Mouse (Mus musculus) limb, embryonic 12.5 days (tissue): Measurements from ENCODE around the gene Tns1. TPM values are rescaled to one million over a fixed set of nuclear protein-coding genes. Genes with fewer than 3 reads are reported as not detected.
A peak's percentile ranks its signal among the peaks of the same experiment; 100 is the strongest.

Source experiments
- ATAC-seq: fragments of 200-750 bp; cut with Nextera tagmentation; 2 replicates; pipeline ENCODE4 v1.8.0; 2017; ENCODE audit warnings: low read depth, moderate TSS enrichment; ENCODE audit not compliant: insufficient number of reproducible peaks, insufficient read depth, low FRiP score, low TSS enrichment
- H3K27ac ChIP-seq: fragments of 300-500 bp; sonication (generic); 2 replicates; pipeline ENCODE4 v1.5.1; 2016; ENCODE audit warnings: mild to moderate bottlenecking, moderate library complexity
- H3K27me3 ChIP-seq: fragments of 300-500 bp; sonication (generic); 2 replicates; pipeline ENCODE4 v1.6.1; 2016; ENCODE audit warnings: mild to moderate bottlenecking, moderate library complexity
- H3K36me3 ChIP-seq: fragments of 300-500 bp; sonication (generic); 2 replicates; pipeline ENCODE4 v1.6.1; 2016; ENCODE audit warnings: mild to moderate bottlenecking, moderate library complexity
- H3K4me1 ChIP-seq: fragments of 300-500 bp; sonication (generic); replicated peaks from 2 replicates; pipeline ENCODE4 v1.6.1; 2016
- H3K4me2 ChIP-seq: fragments of 300-500 bp; sonication (generic); 2 replicates; pipeline ENCODE4 v1.6.1; 2016; ENCODE audit warnings: mild to moderate bottlenecking, moderate library complexity
- H3K4me3 ChIP-seq: fragments of 300-500 bp; sonication (generic); replicated peaks from 2 replicates; pipeline ENCODE4 v1.5.1; 2016; ENCODE audit warnings: mild to moderate bottlenecking
- H3K9ac ChIP-seq: fragments of 300-500 bp; sonication (generic); replicated peaks from 2 replicates; pipeline ENCODE4 v1.6.1; 2016; ENCODE audit warnings: mild to moderate bottlenecking, moderate library complexity
- H3K9me3 ChIP-seq: fragments of 300-500 bp; sonication (generic); 2 replicates; pipeline ENCODE4 v1.6.1; 2016; ENCODE audit warnings: mild to moderate bottlenecking, moderate library complexity
- whole genome bisulfite sequencing: fragments of 180-500 bp; shearing (Covaris S2); methylation state at CpG from one replicate; pipeline ENCODE4 v1.1.7; 2016; 5-methylcytosine and 5-hydroxymethylcytosine counted together
- polyA plus RNA-seq: library from polyadenylated mRNA; unstranded; fragments of >200 nt; fragmentation: Nextera tagmentation; extraction: Ambion mirVana; gene quantifications from 2 replicates; pipeline ENCODE4 v1.2.1, GENCODE M21; 2016

Tns1 gene
- polyA plus RNA-seq, 1 experiment from 2014 or later, result 36.7 TPM

DNA sequence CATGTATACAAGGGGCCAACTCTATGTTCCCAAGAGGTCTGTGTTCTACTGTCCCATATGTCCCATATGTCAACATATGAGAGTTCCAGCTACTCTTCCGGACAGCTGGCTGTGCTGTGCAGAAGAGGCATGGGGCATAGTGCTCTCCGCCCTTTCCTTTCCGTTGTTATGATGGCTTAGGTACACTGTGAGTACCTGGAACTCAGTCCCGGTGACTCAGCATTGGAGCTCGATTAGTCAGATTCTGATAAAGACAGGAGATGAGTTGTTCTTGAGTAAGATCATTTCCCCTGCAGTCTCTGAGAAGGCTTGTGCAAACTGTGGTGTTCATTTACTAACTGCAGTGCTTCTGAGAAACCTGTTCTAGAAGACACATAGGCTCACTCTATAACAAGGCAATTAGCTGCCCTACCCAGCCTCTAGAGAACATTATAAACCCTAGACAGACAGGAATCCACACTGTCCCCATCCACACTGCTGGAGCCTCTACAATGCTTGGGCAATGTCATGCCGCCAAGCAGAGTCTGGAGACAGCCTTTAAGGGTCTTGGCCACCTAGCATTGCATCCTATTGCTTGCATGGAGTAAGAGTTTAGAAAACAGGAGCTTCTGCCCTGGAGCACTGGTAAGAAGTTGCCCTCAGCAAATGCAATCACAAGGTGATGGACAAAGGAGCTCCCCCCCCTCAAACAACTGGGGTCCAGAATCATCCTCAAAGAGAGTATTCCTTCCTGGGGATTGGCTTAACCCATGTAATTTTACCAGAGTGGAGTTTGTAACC lies 25.0 kb upstream of the Tns1 start:
- no peak for ATAC-seq
- WGBS, result 89% methylated on average over 6 of the region's 6 CpGs
- no peak overlapping the region for H3K27ac ChIP-seq
- no peaks in the 10 kb centered on the region for H3K4me1 ChIP-seq
- H3K27me3 ChIP-seq, result no peaks in the 10 kb centered on the region
- H3K36me3 ChIP-seq, result no peaks in the 10 kb centered on the region
- no peak overlapping the region for H3K4me2 ChIP-seq
- H3K4me3 ChIP-seq, result no peak overlapping the region
- H3K9me3 ChIP-seq, result no peaks in the 10 kb centered on the region
- no peak overlapping the region for H3K9ac ChIP-seq

DNA sequence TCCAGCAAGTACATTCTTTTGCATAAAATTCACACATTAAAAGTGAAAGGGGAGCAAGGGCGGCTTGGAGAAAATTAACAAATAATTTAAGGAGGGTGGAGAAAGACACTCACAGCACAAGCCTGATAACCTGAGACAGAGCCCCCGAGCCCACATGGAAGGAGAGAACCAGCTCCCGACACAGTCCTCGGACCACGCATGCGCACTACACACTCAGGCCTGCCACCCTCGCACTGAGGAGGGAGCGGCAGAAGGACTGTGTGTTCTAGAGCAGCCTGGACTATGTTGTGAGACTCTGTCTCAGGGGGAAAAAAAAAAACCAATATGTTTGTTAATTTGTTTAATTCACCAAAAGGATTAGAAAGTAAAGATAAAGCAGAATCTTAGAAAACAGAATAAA lies 17.5 kb upstream of the Tns1 start:
- ATAC-seq, result no peak
- 67% methylated on average over 8 of the region's 8 CpGs for WGBS
- H3K9me3 ChIP-seq, result no peaks in the 10 kb centered on the region
- H3K36me3 ChIP-seq, result no peaks in the 10 kb centered on the region
- H3K9ac ChIP-seq, result no peak overlapping the region
- H3K4me3 ChIP-seq, result no peak overlapping the region
- H3K27ac ChIP-seq, result no peak overlapping the region
- H3K4me1 ChIP-seq, result no peaks in the 10 kb centered on the region
- H3K27me3 ChIP-seq, result no peaks in the 10 kb centered on the region
- no peak overlapping the region for H3K4me2 ChIP-seq

DNA sequence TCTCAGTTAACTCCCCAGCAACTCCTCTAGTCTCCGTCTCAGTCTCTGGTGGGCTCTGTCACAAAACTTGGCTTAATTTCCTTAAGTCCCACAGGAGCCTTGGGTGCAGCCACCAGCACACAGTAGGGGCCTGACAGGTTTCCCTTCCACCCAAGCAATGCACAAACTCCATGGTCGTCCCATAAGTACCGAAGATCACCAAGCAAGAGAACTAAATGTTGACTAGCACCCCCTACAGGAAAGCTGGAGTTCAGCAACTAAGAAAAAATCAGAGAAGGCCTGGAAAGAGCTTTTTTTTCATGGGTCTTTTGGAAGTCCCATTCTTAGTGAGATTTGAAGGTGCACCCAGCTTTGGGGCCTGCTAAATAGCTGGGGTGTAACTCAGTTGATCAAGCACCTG lies 15.2 kb upstream of the Tns1 start:
- H3K27me3 ChIP-seq, result no peaks in the 10 kb centered on the region
- H3K36me3 ChIP-seq, result no peaks in the 10 kb centered on the region
- H3K4me2 ChIP-seq, result no peak overlapping the region
- no peak overlapping the region for H3K4me3 ChIP-seq
- H3K4me1 ChIP-seq, result no peaks in the 10 kb centered on the region
- H3K9me3 ChIP-seq, result no peaks in the 10 kb centered on the region
- 64% methylated on average over 3 of the region's 3 CpGs for WGBS
- no peak overlapping the region for H3K27ac ChIP-seq
- H3K9ac ChIP-seq, result no peak overlapping the region
- ATAC-seq, result no peak

DNA sequence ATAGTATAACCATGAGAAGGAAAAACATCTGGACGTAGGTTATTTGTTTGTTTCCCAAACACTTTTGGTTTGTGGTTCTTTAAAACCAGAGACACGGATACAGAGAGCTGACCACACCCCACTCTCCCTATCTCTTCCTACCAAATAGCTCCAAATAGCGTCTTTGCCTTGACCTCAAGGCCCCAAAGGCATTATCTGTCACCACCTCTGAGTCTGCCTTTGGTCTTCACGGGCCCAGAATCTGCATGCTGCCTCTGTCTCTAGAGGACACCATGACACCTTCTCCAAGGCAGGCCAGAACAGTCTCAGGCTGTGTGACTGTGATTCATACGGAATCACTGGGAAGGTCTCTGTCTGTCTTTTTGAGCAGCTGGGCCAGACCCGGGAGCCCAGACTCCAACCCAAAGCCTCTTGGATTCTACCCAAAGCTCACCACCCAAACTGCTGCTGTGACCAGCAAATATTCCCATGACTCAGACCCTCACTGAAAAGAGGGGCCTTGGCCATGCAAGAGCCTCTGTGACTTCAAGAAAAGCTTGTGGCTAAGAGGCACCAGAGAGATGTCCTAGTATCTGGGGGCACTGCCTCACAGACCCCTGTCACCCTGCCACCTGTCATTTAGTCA lies 11.2 kb upstream of the Tns1 start:
- no peaks in the 10 kb centered on the region for H3K4me1 ChIP-seq
- ATAC-seq, result no peak
- no peaks in the 10 kb centered on the region for H3K9me3 ChIP-seq
- no peaks in the 10 kb centered on the region for H3K27me3 ChIP-seq
- no peaks in the 10 kb centered on the region for H3K36me3 ChIP-seq
- WGBS, result 80% methylated on average over 6 of the region's 6 CpGs
- H3K4me3 ChIP-seq, result no peak overlapping the region
- no peak overlapping the region for H3K4me2 ChIP-seq
- H3K9ac ChIP-seq, result no peak overlapping the region
- H3K27ac ChIP-seq, result no peak overlapping the region

DNA sequence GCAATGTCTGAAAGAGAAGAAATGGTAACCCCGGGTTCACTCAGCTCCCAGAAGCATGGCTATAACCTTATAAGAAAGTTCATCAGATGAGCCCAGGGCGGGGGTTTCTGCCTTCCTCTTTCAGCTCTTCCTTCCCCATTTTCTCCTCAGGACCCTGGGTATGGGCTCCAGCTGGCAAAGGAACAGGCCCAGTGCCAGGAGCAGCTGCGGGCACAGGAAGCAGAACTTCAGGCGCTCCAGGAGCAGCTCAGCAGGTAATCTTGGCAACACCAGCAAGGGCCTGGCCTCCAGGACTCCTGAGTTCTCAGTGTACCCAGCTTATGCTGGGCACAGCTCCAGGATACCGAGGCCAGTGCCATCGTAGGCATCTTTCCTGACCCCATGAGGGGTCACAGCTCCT lies 9.7 kb upstream of the Tns1 start:
- Histone ChIP-seq H3K27me3 (0 out of 2 replicates have a peak, but pooled peaks cover 5% of the 10 kb centered on the region), H3K9ac (no peak overlapping the region), H3K27ac (no peak overlapping the region), H3K9me3 (no peaks in the 10 kb centered on the region), H3K36me3 (no peaks in the 10 kb centered on the region), H3K4me2 (no peak overlapping the region), H3K4me3 (no peak overlapping the region), H3K4me1 (no peaks in the 10 kb centered on the region)
- no peak for ATAC-seq
- WGBS, result 79% methylated on average over 6 of the region's 6 CpGs

DNA sequence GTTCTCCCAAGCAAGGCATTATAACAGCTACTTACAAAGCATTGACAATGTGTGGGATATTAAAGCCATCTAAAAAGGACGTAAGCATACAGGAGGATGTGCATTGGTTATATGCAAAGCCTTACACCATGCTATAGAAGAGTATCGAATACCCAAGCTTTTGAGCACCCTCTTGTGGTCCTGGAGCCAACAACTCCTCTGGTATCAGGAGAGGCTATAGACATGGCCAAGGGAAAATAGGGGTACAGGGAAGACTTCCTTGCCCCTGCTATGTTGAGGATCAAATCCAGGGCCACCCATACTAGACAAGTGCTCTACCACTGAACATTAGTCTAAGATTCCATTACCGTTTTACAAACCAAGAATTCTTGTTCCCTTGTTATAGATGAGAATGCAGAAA lies 7.8 kb upstream of the Tns1 start:
- Histone ChIP-seq H3K4me3 (no peak overlapping the region), H3K27me3 (peaks cover 8% of the 10 kb centered on the region), H3K9ac (no peak overlapping the region), H3K4me1 (no peaks in the 10 kb centered on the region), H3K36me3 (no peaks in the 10 kb centered on the region), H3K27ac (no peak overlapping the region), H3K4me2 (no peak overlapping the region), H3K9me3 (no peaks in the 10 kb centered on the region)
- ATAC-seq, result no peak
- WGBS, result 68% methylated on average over 3 of the region's 3 CpGs

DNA sequence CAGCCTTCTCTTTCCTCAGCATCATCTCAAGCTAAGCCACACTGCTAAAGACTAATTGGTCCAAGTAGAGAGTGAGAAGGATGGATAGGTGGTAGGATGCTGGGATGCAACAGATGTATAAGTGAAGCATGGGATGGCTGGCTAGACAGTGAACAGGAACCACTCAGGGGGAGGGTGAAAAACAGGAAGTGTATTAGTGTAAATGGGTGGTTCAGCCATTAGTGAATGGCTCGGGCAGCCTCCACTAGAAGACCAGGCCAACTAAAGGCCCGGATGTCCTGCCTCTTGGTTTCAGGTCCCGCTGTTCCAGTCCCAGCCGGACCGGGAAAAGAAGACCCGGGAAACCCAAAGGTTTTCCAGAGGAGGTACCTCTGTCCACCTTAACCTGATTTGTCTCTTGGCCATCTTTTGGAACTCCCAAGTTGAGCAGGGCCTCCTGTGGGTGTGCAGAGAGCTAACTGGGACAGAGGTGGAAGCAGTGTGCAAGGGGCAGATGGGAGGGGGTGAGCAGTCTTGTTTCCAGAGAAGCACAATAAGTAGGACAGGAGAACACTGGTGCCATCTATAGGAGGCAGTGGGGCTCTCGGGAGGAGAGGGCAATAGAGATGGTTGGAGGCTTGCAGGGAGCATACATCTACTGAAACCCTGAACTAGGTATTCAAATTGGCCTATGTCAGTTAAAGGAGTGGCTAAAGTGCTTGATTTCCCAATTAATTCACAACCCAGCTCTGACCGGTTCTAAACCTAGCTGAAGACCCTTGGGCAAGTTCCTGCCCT lies 6.8 kb upstream of the Tns1 start:
- peaks cover 12% of the 10 kb centered on the region for H3K27me3 ChIP-seq
- H3K27ac ChIP-seq, result no peak overlapping the region
- no peak overlapping the region for H3K4me3 ChIP-seq
- no peak overlapping the region for H3K4me2 ChIP-seq
- H3K4me1 ChIP-seq, result no peaks in the 10 kb centered on the region
- no peak overlapping the region for H3K9ac ChIP-seq
- ATAC-seq, result no peak
- H3K9me3 ChIP-seq, result no peaks in the 10 kb centered on the region
- H3K36me3 ChIP-seq, result no peaks in the 10 kb centered on the region
- 90% methylated on average over 8 of the region's 8 CpGs for WGBS

DNA sequence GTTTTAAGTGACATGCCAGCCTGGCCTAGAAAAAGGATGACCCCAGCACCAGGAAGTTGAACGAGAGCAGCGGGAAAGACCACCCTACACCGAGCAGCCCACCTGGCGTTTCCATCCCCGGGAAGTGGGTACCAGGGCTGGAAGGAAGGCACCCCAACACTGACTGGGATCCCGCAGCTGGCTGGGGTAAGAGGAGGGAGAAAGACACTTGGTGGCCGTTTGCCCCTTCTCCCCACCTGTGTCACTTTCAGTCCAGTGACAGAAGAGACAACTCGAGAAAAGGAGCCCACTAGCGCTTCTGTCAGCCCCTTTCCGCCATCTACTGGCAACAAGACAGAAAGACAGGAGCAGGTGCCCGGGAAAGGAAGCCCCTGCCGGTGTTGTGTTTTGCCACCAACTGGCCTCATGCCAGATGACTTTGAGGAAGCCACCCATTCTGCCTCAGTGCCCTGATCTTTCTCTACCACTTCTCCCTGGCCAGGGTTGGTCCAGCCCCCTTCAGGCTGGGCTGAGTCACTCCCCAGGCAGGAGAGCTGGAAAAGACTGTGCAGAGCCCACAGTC lies 823 bp upstream of the Tns1 start, which contains the start of gene Rufy4:
Gene Rufy4 (plus strand): TSS at position 551 of the 562 bp plus-strand sequence.
- Histone ChIP-seq H3K9ac (peak within 1 kb of the TSS; percentile 79), H3K9me3 (no peaks in the 10 kb centered on the region), H3K4me2 (peak within 1 kb of the TSS; percentile 97), H3K4me3 (peak within 1 kb of the TSS; percentile 63), H3K27ac (no peak within 1 kb of the TSS), H3K27me3 (peaks cover 51% of the 10 kb centered on the region), H3K4me1 (0 out of 2 replicates have a peak, but pooled peaks cover 6% of the 10 kb centered on the region), H3K36me3 (no peaks in the 10 kb centered on the region)
- WGBS, result under 1% methylated on average over 12 of the region's 12 CpGs
- ATAC-seq, result peak; percentile 34; the same call in 1 of the 2 replicates

DNA sequence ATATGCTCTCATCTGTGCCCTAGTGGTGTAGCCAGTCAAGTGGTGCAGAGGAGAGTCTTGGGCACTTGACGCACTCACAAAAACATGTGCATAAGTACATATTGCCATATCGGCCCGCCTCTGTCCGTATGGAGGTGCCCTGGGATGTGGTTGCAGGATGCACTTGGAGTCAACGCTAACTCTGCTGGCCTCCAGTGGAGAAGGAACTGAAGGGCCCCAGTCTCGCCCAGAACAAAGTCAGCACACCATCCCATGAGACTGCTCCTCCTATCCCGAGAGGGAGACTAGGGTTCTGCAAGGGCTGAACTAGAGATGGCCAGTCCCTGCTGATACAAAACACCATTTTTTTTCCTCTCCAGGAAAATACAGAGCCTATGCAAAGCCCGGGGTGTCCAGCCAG lies 1.0 kb downstream of the Tns1 start:
- H3K36me3 ChIP-seq, result no peaks in the 10 kb centered on the region
- ATAC-seq, result no peak
- H3K27me3 ChIP-seq, result peaks cover 46% of the 10 kb centered on the region
- H3K9ac ChIP-seq, result no peak overlapping the region
- H3K4me2 ChIP-seq, result no peak overlapping the region
- no peak overlapping the region for H3K4me3 ChIP-seq
- no peaks in the 10 kb centered on the region for H3K9me3 ChIP-seq
- H3K27ac ChIP-seq, result no peak overlapping the region
- H3K4me1 ChIP-seq, result 0 out of 2 replicates have a peak, but pooled peaks cover 6% of the 10 kb centered on the region
- 66% methylated on average over 8 of the region's 8 CpGs for WGBS

DNA sequence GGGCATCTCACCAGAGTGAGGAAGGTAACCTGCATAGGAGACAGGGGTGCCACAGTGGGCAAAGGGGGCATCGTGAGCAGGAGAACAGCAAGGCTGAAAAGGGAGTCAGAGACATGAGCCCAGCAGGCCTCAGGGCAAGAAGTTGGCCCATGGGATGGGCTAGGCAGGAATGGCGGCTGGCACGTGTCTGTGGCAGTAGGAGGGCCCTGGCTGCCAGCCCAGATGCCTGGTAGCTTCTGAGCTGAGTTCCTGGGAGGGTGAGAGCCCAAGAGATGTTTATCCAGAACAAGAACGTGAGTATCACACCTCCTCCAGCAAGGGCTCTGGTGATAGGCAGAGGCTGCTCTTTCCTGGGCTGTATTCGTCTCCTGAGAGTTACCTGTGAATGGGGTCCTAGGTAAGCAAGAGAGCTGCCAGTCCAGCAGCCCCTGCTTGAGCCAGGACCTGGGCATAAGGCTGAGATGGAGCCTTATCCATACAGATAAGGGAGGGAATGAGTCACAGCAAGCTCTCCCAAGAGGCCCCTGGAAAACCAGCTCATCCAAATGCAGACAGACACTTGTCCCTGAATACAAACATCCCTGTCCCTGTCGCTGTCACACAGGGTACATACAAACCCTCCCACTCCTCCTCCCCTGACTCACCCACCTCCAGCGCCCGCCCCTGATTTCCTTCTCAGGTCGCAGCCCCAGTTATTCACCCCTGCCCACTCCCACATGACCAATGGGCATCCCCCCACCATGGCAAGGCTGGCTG lies 2.2 kb downstream of the Tns1 start:
- WGBS, result 56% methylated on average over 9 of the region's 9 CpGs

More for the DNA sequence above, 2.2 kb downstream of the Tns1 start:
- Histone ChIP-seq H3K4me3 (no peak overlapping the region), H3K4me2 (no peak overlapping the region), H3K36me3 (no peaks in the 10 kb centered on the region), H3K27me3 (peaks cover 43% of the 10 kb centered on the region), H3K27ac (no peak overlapping the region), H3K9ac (no peak overlapping the region), H3K9me3 (no peaks in the 10 kb centered on the region), H3K4me1 (0 out of 2 replicates have a peak, but pooled peaks cover 6% of the 10 kb centered on the region)
- ATAC-seq, result no peak
